Mouse (Mus musculus) small intestine, adult 2 months (tissue): ENCODE measurements around the gene Arrdc5.

Experiments
- CTCF ChIP-seq: fragments of 200-500 bp; IDR thresholded peaks from 2 replicates; pipeline ENCODE4 v1.5.1; 2012; ENCODE audit warnings: low read depth, mild to moderate bottlenecking, control low read depth, inconsistent platforms, low read length, moderate library complexity, mixed read lengths; ENCODE audit not compliant: insufficient replicate concordance, insufficient read length; ENCODE audit errors: extremely low read depth
- POLR2A ChIP-seq: fragments of 200-500 bp; IDR thresholded peaks from 2 replicates; pipeline ENCODE4 v1.6.1; 2012; ENCODE audit warnings: low read depth, mild to moderate bottlenecking, control low read depth, inconsistent platforms, low read length, moderate library complexity

DNA sequence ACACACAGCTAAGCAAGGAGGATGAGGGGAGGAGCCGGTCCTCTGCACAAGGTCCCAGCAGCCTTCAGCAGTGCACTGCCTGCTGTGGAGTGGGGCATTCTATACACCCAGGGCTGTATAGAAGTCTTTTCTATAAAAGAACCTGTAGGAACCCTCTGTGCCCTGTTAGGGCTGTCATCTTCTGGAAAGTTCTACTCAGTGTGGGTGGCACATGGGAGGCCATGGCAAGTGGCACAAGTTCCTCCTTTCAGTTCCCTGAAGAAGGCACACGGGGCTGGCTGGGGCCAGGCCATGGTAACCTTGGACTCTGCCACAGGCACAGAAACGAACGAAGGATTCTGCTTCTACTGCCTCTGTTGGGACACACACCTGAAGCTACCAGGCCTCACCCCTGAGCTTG lies 35.1 kb downstream of the Arrdc5 start:
- no peak for TF ChIP-seq CTCF
- TF ChIP-seq POLR2A, result no peak
